Mouse (Mus musculus) brain, adult 2 months (tissue): ENCODE measurements around the gene 4632433K11Rik.
"Not testable (repeated sequence)": the region's sequence is repeated elsewhere in the genome, so short reads cannot be mapped to it uniquely, and the experiment has no call there.

ENCODE experiments used
- DNase-seq: peaks from one replicate; pipeline ENCODE4 v3.0.0; 2011; ENCODE audit warnings: low read depth, low spot score

The 4632433K11Rik gene

DNA sequence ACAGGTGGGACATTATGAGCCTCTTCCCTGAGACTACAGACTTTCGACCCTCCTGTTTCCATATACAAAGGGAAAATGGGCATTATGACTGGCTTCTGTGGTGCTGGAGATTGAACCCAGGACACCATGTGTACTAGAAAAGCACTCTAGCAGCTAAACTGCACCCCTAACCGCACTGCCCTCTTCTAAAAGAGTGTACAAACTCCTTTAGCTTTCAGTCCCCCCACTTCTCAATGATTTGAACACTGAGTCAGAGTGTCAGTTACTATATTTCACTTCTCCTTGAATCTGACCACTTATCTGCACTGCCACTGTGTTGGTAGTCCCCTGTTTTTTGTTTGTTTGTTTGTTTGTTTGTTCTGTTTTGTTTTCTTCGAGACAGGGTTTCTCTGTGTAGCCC is at the start of gene 4632433K11Rik:
TSS of gene 4632433K11Rik (plus strand) at position 301 of the 400 bp plus-strand sequence.
- no peak for DNase-seq

DNA sequence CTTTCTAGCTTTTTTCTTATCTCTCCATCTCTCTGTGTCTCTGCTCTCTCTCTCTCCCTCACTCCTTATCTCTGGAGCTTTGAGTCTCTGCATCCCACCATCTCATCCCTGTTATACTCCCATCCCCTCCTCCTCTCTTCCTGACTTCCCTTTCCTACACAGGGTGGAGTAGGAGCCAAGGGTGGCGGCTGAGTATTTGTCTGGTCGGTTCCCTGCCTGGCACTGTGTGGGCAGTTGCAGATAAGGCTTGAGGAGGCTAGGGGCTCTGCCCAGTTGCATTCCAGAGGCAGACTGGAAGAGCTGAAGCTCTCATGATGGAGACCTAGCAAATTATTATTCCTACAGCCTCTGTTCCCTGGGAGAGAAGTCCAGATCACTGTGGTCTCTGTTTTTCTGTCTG is 45.7 kb upstream of the 4632433K11Rik start:
- DNase-seq = no peak

DNA sequence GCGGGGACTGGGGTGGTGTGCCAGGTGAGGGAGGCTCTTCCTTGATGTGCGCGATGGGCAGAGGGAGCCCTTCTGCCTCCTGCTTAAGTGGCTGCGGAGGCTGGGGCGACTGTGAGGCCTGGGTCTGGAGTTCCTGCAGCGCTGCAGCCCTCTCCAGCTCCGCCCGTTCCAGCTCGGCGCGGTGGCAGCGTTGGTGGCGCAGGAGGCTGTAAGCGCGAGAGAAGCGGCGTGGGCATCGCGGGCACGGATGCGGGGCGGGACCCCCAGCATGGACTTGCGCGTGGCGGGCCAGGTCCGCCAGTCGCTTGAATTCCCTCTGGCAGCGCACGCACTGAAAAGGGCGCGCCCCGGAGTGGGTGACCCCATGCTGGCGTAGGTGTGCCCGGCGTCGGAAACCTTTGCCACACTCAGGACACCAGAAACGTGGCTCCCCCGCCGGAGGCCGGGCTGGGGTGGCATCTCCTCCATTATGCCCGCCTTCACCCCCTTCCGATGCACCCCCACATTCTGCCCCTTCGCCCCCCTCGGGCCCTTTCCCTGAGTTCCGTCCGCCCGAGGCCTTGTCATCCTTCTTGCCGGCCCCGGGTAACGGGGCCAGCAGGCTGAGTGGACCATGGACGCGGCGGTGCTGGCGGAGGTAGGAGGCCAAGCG is 40.4 kb upstream of the 4632433K11Rik start:
- DNase-seq = peak; percentile 26

DNA sequence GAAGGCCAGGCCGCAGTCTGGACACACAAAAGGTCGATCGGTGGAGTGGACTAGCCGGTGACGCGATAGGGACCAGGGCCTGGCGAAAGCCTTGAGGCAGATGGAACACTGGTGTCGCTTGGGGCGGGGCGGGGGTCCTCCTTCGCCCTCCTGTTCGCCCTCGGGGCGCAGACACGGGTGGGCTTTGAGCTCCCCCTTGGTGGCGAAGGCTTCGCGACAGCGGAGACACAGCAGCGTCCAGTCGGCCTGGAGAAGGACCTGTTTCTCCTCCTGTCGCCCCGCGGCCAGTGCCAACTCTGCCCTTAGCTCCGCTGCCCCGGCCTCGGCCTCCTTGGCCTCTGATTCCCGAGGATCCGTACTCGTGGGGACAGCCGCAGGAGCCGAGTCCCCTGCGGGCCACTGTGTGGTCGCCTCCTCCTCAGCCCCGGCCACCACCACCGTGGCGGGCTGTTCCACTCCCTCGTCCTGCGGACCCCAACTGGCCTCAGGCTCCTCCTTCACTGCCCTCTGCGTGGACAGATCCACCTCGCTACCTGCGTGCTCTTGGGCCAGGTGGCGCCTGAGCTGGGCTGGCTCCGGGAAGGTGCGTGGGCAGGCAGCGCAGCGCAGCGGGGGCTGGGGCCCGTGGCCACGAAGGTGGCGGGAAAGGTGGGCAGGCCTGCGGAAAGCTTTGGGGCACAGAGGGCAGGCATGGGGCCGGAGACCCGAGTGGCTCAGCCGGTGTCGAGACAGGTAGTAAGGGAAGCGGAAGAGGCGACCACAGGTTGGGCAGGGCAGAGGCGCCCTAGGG is 39.7 kb upstream of the 4632433K11Rik start:
- DNase-seq = peak; percentile 27

DNA sequence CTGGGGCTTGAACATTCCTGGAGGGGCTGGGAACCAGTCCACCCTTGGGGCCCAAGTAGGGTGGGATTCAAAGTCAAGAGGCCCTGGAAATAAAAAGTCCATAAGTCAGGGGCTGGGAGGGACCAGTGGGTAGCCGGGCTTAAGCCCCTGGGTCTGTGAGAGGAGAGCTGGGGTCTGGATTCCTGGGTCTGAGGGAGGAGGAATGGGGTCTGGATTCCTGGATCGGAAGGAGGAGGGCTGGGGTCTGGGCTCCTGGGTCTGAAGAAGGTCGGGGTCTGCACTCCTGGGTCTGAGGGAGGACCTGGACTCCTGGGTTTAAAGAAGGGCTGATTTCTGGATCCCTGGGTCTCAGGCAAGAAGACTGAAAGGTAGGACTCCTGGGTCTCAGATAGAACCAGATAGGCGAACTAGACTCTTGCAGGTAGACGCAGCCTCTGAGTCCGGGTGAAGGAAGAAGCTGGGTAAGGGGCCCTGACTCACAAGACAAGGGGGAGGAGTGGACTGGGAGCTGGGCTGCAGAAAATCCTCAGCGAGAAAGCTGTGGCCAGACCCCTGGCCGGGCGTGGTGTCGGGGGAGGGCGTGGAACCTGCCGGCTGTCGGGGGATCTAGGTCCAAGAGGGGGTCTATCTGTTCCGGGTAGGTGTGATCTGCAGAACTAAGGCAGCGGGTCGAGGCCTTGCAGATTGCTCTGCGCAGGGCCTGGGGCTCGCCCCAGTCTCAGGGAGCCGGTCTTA is 38.5 kb upstream of the 4632433K11Rik start:
- no peak for DNase-seq

DNA sequence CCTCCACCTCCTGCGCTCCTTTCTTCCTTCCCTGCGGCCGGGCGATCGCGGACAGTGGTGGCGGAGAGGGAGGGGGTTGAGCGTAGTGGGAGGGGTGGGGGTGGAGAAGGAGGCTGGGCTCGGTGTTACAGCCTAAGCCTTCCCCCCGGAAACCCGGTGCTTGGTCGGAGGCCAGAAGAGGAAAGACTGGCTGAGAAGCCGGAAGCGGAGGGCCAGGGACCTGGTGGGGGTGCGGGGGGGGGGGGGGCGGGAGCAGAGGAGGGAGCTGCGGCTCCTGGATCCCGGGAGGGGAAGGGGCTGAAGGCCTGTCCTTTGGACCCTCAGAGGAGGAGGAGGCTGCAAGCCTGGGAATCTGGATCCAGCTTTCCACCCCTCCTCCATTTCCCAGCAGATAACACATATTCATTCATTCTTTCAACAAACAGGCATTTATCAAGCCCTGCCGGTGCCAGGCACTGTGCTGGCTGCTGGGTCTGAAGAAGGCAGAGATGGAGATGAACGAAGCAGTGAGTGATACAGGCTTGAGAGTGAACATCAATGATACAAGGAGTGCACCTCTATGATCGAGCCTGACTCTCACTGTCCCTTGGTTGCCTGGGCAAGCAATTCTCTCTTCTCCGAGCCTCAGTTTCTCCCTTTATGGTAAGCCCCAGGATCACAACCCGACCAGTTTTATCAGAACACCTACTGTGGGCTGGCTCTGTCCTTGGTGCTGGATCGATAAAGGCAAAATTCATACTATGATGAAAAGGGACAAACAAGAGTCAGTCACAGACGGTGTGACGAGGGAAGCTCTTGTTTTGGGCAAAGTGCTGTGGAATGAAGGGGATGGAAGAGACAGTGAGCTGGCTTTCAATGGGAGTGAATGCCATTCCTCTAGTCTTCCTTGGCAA is 37.7 kb upstream of the 4632433K11Rik start, which contains the start of gene Zfp579:
TSS of gene Zfp579 (minus strand) at position 156 of the 893 bp plus-strand sequence.
- peak; percentile 98 for DNase-seq

DNA sequence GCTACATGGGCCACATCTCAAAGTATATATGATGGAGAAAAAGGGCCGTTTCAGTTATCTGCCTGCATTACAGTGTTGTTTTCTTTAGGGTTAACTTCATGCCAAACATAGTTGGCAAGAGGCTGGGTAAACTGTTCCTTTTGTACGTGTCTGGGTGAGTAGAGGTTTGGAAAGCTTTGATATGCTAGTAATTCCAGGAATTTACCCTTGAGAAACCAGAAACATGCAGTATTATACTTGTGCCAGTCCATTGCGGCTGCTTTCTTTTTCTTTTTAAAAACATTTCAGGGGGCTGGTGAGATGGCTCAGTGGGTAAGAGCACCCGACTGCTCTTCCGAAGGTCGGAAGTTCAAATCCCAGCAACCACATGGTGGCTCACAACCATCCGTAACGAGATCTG is 37.0 kb upstream of the 4632433K11Rik start:
- DNase-seq = no peak

DNA sequence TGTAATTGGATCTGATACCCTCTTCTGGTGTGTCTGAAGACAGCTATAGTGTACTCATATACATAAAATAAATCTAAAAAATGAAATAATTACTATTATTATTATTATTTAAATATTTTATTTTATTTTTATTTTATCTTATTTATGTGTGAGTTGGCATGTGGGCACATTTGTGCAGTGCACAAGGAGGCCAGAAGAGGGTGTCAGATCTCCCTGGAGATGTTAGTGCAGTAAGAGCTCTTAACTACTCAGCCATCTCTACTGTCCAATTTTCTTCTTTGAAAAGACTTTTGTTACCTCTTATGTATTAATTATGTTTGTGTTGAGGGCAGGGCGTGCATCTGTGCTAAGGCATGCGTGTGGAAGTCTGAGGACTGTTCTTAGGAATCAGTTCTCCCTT is 34.0 kb upstream of the 4632433K11Rik start:
- peak; percentile 48 for DNase-seq

DNA sequence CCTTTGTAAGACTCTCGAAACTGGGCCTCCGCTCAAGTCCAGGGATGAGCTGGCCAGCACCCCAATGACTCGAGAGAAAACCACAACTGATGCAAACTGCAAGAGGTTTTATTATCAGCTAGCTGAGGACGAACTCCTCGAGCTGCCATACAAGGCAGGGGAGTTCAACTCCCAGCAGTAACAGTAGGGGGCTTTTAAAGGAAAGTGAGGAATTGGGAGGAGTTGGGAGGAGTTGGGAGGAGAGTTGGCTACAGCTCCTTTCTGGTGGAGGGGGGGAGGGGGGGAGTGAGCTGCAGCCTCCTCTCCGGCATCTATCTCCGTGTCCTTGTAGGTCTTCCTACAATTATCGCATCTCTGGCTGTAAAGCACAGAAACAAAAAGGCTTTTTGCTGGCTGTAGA is 31.0 kb upstream of the 4632433K11Rik start:
- not testable (repeated sequence) for DNase-seq

DNA sequence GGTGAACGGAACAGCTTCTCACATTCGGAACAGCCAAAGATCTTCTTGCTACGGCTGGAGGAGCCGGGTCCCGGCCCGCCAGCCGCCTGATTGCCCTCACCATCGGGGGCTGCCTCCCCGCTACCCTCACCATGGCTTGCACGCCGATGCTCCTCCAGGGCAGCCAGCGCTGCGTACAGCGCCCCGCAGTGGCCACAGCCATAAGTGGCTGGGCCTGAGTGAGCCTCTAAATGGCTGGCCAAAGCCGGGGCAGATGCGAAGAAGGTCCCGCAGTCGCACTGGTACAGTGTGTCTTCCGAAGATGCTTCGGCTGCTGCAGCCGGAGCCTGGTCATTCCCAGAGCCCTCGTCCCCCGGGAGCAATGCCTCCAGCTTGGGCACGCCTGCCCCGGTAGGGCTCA is 25.7 kb upstream of the 4632433K11Rik start:
- no peak for DNase-seq

DNA sequence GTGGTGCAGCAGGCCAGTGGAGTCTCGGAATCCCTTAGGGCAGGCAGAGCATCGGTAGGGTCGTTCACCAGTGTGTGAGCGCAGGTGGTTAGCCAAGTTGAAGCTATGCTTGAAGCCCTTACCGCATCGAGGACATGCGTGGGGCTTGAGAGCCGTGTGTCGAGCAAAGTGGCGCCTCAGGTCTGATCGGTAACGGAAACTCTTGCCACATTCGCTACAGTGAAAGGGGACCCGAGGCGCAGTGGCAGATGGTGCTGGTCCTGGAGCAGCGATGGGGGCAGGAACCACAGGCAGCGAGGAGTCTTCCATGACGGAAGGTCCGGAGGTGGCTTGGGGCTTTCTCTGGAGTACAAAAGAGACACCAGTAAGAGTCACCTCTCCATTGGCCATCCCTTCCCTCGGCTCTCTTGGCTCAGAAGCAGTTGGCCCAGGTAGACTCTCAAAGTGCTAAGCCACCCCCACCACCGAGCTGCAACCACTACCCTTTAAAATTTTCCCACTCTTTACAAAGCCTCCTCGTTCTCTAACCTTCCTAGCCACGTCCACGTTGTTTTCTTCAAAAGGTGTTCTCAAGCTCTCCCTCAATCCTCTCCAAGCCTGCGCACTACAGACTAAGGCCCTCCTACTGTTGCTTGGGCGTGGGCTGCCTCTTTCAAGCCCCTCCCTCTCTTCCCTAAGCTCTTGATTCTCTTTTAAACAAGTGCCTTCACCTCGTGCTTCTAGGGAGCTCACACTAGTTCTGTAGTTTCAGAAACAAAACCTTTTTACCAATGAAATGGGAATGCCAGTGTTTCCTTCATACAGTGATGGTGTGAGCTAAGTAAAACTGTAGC is 21.0 kb upstream of the 4632433K11Rik start:
- DNase-seq = no peak

DNA sequence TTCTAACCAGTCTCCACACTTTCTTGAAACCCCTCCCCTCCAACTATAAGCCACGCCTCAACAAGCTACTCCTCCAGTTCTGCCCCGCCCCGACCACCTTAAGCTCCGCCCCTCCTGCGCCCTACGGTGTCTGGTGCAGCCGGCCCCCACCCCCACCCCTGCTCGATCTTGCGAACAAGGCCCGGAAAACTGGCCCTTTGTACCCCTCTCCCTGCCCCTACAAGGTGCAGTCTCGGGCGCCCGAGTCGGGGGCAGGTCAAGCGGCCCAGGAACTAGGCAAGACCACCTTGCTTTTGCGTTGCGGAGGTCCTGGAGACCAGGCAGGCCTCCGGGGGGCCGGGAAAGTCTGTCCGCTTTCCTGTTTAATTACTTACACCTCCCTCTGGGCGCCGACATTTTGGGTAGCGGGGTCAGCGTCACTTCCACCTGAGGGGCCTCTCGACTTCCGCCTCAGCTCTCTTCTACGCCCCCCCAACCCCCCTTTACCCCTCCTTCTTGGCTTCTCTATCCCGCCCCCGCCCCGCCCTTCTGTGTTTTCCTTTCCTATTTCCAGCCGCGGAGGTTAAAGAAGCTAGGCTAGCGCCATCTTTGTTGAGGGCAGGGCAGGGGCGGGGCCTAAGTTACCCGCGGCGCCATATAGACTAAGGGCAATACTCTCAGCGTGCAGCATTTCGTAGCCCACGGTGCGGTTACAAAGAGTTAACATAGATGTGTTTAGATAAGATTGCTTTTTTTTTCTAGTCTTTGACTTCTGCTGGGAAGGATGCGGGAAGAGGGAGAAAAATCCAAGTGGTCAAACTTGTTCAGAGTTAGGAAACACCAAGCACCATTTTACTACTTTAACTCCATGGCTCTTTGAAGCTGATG is 19.4 kb upstream of the 4632433K11Rik start, which contains the start of the genes Zfp524 and Fiz1:
TSS of gene Zfp524 (plus strand) at position 165 of the 867 bp plus-strand sequence.
TSS of gene Fiz1 (minus strand) at position 447 of the 867 bp plus-strand sequence.
- peak; percentile 99 for DNase-seq

DNA sequence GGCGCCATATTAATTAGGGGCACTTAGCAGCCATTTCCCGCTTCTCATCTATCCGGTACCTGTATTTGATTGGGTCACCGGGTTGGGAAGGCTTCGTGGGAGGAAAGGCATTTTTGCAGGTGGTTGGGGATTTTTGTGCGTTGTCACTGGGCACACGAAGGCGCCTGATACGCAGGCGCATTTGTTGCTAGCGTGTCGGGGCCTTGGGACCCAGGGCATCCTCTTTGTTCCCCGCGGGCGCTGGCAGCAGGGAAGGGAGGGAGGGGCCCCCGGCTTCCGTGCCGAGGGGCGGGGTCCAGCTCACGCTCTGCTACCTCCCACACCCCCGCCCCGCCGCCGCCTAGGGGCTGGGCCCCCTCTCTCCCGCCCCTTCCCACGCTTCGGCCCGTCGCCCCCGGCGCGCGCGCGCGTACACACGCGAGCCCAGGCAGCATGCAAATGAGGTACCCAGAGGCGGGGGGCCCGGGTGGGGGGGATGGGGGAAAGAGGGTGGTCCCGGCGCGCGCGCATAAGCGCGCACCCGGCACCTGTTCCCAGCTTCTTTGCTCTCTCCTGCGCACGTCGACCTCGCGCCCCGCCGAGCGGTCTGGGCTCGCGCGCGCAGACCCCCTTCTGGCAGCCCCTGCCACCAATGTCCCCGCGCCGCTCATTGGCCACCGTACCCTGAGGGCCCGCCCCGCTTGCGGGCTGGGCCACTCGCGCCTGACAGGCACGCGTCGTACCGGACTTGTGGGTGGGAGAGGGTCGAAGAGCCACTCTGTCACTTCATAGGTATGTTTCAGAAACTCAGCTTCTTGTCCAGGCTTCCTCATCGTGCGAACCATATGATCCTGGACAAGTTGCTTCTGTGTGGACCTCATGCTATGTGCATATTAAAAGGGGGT is 18.6 kb upstream of the 4632433K11Rik start, which contains the start of gene Gm44973:
TSS of gene Gm44973 (plus strand) at position 379 of the 884 bp plus-strand sequence.
- DNase-seq = peak; percentile 98

DNA sequence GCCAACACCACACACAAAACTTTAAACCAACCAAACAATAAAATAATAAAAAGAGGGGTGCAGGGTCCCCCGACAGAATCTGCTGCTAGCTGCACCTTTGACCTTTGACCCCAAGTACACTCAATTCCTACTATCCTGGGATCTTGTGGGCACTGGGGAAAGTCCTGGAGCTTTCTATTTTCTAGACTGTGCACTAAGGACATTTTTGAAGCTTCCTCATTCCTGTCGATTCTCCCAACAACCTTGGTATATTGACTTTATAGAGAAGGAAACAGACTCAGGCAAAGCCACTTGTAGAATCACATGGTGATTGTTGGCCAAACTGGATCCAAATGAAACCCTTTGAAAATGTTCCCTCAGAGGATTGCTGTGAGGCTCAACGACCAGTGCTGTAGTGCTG is 17.9 kb upstream of the 4632433K11Rik start:
- DNase-seq = no peak

DNA sequence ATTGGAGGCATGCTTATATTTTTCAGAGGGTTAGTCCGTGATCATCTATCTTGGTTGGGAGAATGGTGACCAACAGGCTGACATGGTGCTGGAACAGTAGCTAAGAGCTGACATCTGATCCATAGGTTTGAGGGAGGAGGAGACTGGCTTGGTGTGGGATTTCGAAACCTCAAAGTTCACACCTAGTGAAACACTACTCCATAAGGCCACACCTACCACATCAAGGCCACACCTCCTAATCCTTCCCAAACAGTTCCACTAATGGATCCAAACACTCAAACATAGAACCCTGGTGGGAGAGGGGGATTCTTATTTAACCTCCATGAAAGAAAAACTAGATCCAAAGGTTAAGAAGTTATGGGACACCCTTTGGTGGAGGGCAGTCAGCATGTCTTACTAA is 17.0 kb upstream of the 4632433K11Rik start:
- DNase-seq = no peak

DNA sequence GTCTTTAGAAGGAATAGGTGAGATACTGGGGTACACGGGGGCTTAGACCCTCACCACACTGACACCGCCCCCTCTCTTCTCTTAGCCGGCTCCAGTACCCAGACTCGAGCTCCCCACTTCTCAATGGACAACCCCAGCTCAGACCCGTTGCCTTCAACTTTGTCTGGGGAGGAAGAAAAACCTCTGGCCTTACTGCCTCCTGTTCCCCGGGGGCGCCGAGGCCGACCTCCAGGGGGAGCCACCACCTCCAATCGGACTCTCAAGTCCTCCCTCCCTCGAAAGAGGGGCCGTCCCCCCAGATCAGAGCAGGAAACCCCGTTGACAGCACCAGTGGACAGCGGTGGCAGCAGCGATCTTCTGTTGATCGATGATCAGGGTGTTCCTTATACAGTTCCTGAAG is 16.6 kb upstream of the 4632433K11Rik start:
- no peak for DNase-seq

DNA sequence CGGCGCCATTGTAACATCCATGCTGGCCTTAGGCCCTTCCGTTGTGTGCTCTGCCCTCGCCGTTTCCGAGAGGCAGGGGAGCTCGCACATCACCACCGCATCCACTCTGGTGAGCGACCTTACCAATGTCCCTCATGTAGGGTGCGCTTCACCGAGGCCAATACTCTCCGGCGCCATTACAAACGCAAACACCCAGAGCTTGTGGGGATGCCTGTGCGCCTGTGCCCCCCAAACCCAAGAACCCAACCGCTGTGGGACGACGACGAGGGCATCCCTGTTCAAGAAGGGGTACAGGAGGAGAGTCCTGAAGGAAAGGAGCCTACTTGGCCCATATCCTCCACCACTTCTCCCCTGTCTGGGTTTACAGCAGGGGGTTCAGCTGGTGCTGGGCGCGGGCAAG is 16.0 kb upstream of the 4632433K11Rik start:
- no peak for DNase-seq

DNA sequence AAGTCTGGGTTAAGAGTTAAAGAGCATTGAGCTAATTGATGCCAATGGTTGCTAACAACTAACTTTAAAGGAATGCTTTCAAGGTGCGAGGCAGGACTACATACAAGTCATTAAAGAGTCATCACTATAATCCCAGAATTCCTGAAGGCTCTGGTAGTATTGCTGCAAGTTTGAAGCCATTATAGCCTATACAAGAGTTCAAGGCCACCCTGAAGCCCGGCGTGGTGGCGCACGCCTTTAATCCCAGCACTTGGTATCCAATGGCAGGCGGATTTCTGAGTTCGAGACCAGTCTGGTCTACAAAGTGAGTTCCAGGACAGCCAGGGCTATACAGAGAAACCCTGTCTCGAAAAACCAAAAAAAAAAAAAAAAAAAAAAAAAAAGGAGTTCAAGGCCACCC is 14.3 kb upstream of the 4632433K11Rik start:
- not testable (repeated sequence) for DNase-seq
